Mouse (Mus musculus): ENCODE data around the gene Fam20c.
A peak's percentile ranks its signal among the peaks of the same experiment; 100 is the strongest.

Gene Fam20c

GRCm38 (mm10) chr5:138754303-138755120, at the start of gene Fam20c:
TSS of gene Fam20c (plus strand) at chr5:138754514.
- DNase-seq (ENCODE audit: low spot score) = peak; percentile 74

- DNase-seq (ENCODE audit: low spot score) = no peak
These were observed 46.9 kb upstream of the Fam20c start for GRCm38 (mm10) chr5:138707367-138707766.

GRCm38 (mm10) chr5:138708591-138708990, 45.7 kb upstream of the Fam20c start:
- DNase-seq (ENCODE audit: low spot score) = no peak

GRCm38 (mm10) chr5:138715561-138716095, 38.7 kb upstream of the Fam20c start:
- no peak for DNase-seq (ENCODE audit: low spot score)

GRCm38 (mm10) chr5:138720329-138721190, 33.8 kb upstream of the Fam20c start:
- DNase-seq (ENCODE audit: low spot score) = no peak

- DNase-seq (ENCODE audit: low spot score) = no peak
These were observed 29.9 kb upstream of the Fam20c start for GRCm38 (mm10) chr5:138724417-138724816.

- no peak for DNase-seq (ENCODE audit: low spot score)
These were observed 29.2 kb upstream of the Fam20c start for GRCm38 (mm10) chr5:138725151-138725550.

GRCm38 (mm10) chr5:138730863-138731262, 23.5 kb upstream of the Fam20c start:
- DNase-seq (ENCODE audit: low spot score) = no peak

- no peak for DNase-seq (ENCODE audit: low spot score)
These were observed 20.9 kb upstream of the Fam20c start for GRCm38 (mm10) chr5:138733317-138733899.

- no peak for DNase-seq (ENCODE audit: low spot score)
These were observed 20.3 kb upstream of the Fam20c start for GRCm38 (mm10) chr5:138734018-138734417.

- no peak for DNase-seq (ENCODE audit: low spot score)
These were observed 19.0 kb upstream of the Fam20c start for GRCm38 (mm10) chr5:138735201-138735757.

- no peak for DNase-seq (ENCODE audit: low spot score)
These were observed 14.2 kb upstream of the Fam20c start for GRCm38 (mm10) chr5:138740150-138740549.

- no peak for DNase-seq (ENCODE audit: low spot score)
These were observed 12.8 kb upstream of the Fam20c start for GRCm38 (mm10) chr5:138741516-138741915.

- no peak for DNase-seq (ENCODE audit: low spot score)
These were observed 12.0 kb upstream of the Fam20c start for GRCm38 (mm10) chr5:138742281-138742680.

GRCm38 (mm10) chr5:138743631-138744030, 10.7 kb upstream of the Fam20c start:
- no peak for DNase-seq (ENCODE audit: low spot score)

- no peak for DNase-seq (ENCODE audit: low spot score)
These were observed 8.8 kb upstream of the Fam20c start for GRCm38 (mm10) chr5:138745378-138746099.

GRCm38 (mm10) chr5:138753269-138753668, 1.0 kb upstream of the Fam20c start:
- no peak for DNase-seq (ENCODE audit: low spot score)

GRCm38 (mm10) chr5:138753946-138754302, 390 bp upstream of the Fam20c start:
- no peak for DNase-seq (ENCODE audit: low spot score)

GRCm38 (mm10) chr5:138755121-138755452, 773 bp downstream of the Fam20c start:
- no peak for DNase-seq (ENCODE audit: low spot score)

- peak; percentile 13 for DNase-seq (ENCODE audit: low spot score)
These were observed 1.4 kb downstream of the Fam20c start for GRCm38 (mm10) chr5:138755453-138756301.

Data from urinary bladder, postnatal 25 days (tissue).